Mouse (Mus musculus) intestine, embryonic 16.5 days (tissue): ENCODE data around the gene Dnajc12. TPM values are rescaled to one million over a fixed set of nuclear protein-coding genes. Genes with fewer than 3 reads are reported as not detected.
"Not testable (repeated sequence)": the region's sequence is repeated elsewhere in the genome, so short reads cannot be mapped to it uniquely, and the experiment has no call there.

Experiments used
- ATAC-seq: fragments of 200-750 bp; cut with Nextera tagmentation; 2 replicates; pipeline ENCODE4 v1.8.0; 2017; ENCODE audit warnings: moderate TSS enrichment, moderate library complexity
- H3K27ac ChIP-seq: fragments of 300-500 bp; sonication (generic); 2 replicates; pipeline ENCODE4 v1.5.1; 2014; ENCODE audit warnings: mild to moderate bottlenecking, low read length
- H3K27me3 ChIP-seq: fragments of 300-500 bp; sonication (generic); replicated peaks from 2 replicates; pipeline ENCODE4 v1.6.1; 2014; ENCODE audit warnings: low read length, control low read depth, mixed read lengths; ENCODE audit not compliant: control insufficient read depth, insufficient read depth
- H3K36me3 ChIP-seq: fragments of 300-500 bp; sonication (generic); 2 replicates; pipeline ENCODE4 v1.6.1; 2014; ENCODE audit warnings: low read length, control low read depth; ENCODE audit not compliant: control insufficient read depth, insufficient read depth
- H3K4me1 ChIP-seq: fragments of 300-500 bp; sonication (generic); 2 replicates; pipeline ENCODE4 v1.6.1; 2014; ENCODE audit warnings: low read length, control low read depth, mixed read lengths; ENCODE audit not compliant: control insufficient read depth, insufficient read depth
- H3K4me2 ChIP-seq: fragments of 300-500 bp; sonication (generic); 2 replicates; pipeline ENCODE4 v1.6.1; 2014; ENCODE audit warnings: low read depth, low read length, control low read depth
- H3K4me3 ChIP-seq: fragments of 300-500 bp; sonication (generic); 2 replicates; pipeline ENCODE4 v1.5.1; 2014; ENCODE audit warnings: mild to moderate bottlenecking, low read length
- H3K9ac ChIP-seq: fragments of 300-500 bp; sonication (generic); 2 replicates; pipeline ENCODE4 v1.6.1; 2014; ENCODE audit warnings: low read depth, low read length
- H3K9me3 ChIP-seq: fragments of 300-500 bp; sonication (generic); 2 replicates; pipeline ENCODE4 v1.6.1; 2016; ENCODE audit warnings: low read length, control low read depth; ENCODE audit not compliant: control insufficient read depth
- WGBS: fragments of 180-500 bp; shearing (Covaris S2); extraction: QIAGEN DNeasy Blood & Tissue Kit; methylation state at CpG from one replicate; pipeline ENCODE4 v1.1.7; 2014; 5-methylcytosine and 5-hydroxymethylcytosine counted together
- polyA plus RNA-seq: library from polyadenylated mRNA; unstranded; fragments of >200 nt; fragmentation: Nextera tagmentation; extraction: Ambion mirVana; gene quantifications from 2 replicates; pipeline ENCODE4 v1.2.1, GENCODE M21; 2015

Gene Dnajc12
- polyA plus RNA-seq, 1 experiment from 2014 or later, result 6.8 TPM

DNA sequence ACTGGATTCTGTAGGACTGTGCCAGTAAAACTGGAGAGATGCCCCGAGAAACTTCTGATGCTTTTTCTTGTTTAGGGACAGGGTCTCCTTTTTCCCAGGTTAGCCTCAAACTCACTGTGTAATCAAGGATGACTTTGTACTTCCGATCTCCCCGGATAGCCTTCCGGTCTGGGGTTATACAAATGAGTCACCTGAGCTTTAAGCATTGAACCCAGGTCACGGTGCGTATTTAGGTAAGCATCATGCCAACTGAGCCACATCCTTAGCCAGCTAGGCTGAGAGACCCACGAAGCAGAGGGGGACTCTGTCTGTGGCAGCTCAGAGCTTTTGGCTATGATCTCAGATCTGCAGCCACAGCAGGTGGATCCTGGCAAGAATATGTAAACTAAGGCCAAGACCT, 31.6 kb upstream of the Dnajc12 start:
- H3K27ac ChIP-seq, result no peak overlapping the region
- H3K9ac ChIP-seq, result no peak overlapping the region
- H3K27me3 ChIP-seq, result no peaks in the 10 kb centered on the region
- ATAC-seq, result no peak
- no peak overlapping the region for H3K4me2 ChIP-seq
- H3K4me1 ChIP-seq, result no peaks in the 10 kb centered on the region
- WGBS, result 90% methylated on average over 7 of the region's 7 CpGs
- no peaks in the 10 kb centered on the region; the same call in 1 of the 2 replicates for H3K9me3 ChIP-seq
- no peaks in the 10 kb centered on the region for H3K36me3 ChIP-seq
- H3K4me3 ChIP-seq, result no peak overlapping the region

DNA sequence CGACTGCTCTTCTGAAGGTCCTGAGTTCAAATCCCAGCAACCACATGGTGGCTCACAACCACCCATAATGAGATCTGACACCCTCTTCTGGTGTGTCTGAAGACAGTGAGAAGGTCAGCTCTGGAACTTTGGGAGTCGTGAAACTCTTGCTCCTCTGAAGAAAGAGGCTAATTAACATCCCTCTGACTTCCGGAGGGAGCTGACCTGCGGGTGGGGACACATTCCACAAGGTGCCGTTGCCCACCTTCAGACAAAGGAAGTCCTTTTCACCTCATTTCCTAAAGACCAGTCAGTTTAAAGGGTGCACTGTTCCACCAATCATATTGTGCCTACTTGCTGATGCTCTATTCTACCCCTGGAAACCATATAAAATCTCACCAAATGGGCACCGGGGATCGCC, 31.1 kb upstream of the Dnajc12 start:
- H3K4me2 ChIP-seq, H3K9me3 ChIP-seq, H3K9ac ChIP-seq, H3K27me3 ChIP-seq, H3K4me1 ChIP-seq, H3K4me3 ChIP-seq, ATAC-seq, H3K36me3 ChIP-seq, H3K27ac ChIP-seq: not testable (repeated sequence)
- WGBS, result 83% methylated on average over 7 of the region's 7 CpGs

DNA sequence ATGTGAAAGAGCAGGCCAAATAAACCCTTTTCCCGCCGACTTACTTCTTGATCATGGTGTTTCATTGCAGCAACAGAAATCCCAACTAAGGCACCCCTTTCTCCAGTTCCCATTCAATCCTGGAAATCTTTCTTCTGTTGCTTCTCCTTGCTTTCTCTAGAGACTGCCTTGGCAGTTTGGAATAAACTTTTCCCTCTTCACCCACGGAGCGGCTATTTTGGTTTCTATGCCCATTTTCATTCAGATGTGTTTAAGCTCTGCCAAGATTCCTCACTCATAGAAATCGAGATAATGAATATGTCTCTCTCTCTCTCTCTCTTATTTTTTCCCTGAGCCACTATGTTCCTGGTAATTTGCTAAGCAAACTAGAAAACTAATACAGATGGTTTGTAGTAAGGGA, 30.1 kb upstream of the Dnajc12 start:
- ATAC-seq, result no peak
- Histone ChIP-seq H3K27me3 (no peaks in the 10 kb centered on the region), H3K4me2 (no peak overlapping the region), H3K9me3 (no peaks in the 10 kb centered on the region; the same call in 1 of the 2 replicates), H3K36me3 (no peaks in the 10 kb centered on the region), H3K27ac (no peak overlapping the region), H3K9ac (no peak overlapping the region), H3K4me1 (no peaks in the 10 kb centered on the region), H3K4me3 (no peak overlapping the region)
- 82% methylated on average over 5 of the region's 5 CpGs for WGBS

DNA sequence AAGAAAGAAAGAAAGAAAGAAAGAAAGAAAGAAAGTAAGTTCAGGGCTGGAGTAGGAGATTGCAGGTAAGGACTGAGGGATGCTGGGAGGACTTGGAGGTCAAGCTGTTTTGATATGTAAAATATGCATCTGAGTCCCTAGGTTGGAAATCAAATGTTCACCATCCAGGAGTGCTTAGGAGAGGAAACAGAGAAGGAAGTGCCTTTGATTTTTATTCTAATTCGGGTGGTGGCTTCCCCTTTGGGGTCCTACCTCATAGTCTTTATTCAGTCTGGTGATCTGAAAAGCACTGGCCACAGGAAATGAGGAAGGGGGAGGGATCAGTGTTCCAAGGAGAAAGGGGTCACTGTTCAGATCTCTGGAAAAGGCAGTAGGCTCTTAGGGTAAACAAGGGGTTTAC, 21.7 kb upstream of the Dnajc12 start:
- Histone ChIP-seq H3K4me1 (no peaks in the 10 kb centered on the region), H3K27ac (no peak overlapping the region), H3K9ac (no peak overlapping the region), H3K36me3 (no peaks in the 10 kb centered on the region), H3K4me2 (no peak overlapping the region), H3K9me3 (no peaks in the 10 kb centered on the region), H3K27me3 (no peaks in the 10 kb centered on the region), H3K4me3 (no peak overlapping the region)
- WGBS, result 68% methylated on average over 1 of the region's 1 CpGs
- ATAC-seq, result no peak

DNA sequence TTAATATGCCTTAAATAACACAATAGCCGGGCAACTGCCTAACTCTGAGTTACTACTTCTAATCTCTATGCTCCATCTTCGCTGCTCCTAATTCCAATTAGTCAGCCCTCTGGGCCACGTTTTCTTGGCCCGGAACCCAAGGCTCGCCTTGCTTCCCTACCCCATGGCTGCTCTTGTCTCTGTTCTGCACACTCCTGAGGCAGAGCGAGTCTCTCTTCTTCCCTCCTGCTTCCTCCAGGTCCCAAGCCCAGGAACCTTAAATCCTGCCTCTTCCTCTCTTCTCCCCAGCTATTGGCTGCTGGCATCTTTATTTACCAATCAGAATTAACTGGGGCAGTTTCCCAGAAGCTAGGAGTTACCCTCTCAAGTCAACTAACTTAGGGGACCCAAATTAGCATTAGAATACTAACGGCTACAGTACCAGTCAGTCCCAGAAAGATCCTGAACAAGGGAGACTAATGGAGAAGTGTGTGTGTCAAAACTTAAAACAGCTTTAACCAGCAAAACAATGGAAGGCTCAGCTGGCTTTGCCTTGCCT, 16.3 kb upstream of the Dnajc12 start:
- WGBS, result 57% methylated on average over 7 of the region's 7 CpGs
- no peak for ATAC-seq
- H3K4me2 ChIP-seq, result no peak overlapping the region
- H3K9me3 ChIP-seq, result no peaks in the 10 kb centered on the region
- no peaks in the 10 kb centered on the region for H3K4me1 ChIP-seq
- H3K9ac ChIP-seq, result no peak overlapping the region
- no peak overlapping the region for H3K27ac ChIP-seq
- no peaks in the 10 kb centered on the region for H3K27me3 ChIP-seq
- H3K36me3 ChIP-seq, result no peaks in the 10 kb centered on the region
- no peak overlapping the region for H3K4me3 ChIP-seq

DNA sequence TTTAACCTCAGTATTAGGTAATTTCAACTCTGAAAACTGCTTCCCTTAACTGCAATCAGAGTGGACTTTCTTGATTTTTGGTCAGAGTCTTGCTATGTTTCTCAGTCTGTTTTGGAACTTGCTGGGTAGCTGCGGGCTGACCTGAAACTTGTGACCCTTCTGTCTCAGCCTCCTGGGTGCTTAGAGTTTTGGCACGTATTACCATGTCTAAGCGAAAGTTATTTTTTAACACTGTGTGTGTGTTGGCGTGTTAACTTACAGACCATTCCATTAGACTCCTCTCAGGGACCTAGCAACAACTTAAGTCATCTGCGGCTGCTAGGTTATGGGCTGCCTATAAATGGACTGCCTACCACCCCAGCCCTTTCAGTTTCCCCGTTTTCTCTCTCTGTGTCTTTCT, 14.9 kb upstream of the Dnajc12 start:
- no peaks in the 10 kb centered on the region for H3K9me3 ChIP-seq
- ATAC-seq, result no peak
- no peaks in the 10 kb centered on the region for H3K27me3 ChIP-seq
- 76% methylated on average over 6 of the region's 6 CpGs for WGBS
- no peak overlapping the region for H3K4me3 ChIP-seq
- no peak overlapping the region for H3K4me2 ChIP-seq
- no peak overlapping the region for H3K27ac ChIP-seq
- no peaks in the 10 kb centered on the region for H3K36me3 ChIP-seq
- no peaks in the 10 kb centered on the region for H3K4me1 ChIP-seq
- no peak overlapping the region for H3K9ac ChIP-seq

DNA sequence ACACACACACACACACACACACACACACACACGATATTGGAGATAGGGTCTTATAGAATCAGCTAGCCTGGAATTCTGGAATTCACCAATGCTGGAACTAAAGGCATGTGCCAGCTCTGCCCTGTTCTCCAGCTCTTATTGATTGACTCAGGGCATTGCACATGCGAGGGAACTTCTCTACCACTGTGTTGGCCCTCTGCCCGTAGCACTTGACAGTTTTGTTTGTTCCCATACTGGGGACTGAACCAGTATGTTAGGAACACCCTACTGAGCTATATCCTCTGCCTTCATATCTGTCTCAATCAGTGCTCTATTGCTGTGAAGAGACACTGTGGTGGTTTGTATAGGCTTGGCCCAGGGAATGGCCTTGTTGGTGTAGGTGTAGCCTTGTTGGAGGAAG, 14.2 kb upstream of the Dnajc12 start:
- Histone ChIP-seq H3K4me2 (no peak overlapping the region), H3K27ac (no peak overlapping the region), H3K27me3 (no peaks in the 10 kb centered on the region), H3K4me1 (no peaks in the 10 kb centered on the region), H3K9ac (no peak overlapping the region), H3K36me3 (no peaks in the 10 kb centered on the region), H3K4me3 (no peak overlapping the region), H3K9me3 (no peaks in the 10 kb centered on the region)
- whole genome bisulfite sequencing, result 83% methylated on average over 3 of the region's 3 CpGs
- no peak for ATAC-seq

DNA sequence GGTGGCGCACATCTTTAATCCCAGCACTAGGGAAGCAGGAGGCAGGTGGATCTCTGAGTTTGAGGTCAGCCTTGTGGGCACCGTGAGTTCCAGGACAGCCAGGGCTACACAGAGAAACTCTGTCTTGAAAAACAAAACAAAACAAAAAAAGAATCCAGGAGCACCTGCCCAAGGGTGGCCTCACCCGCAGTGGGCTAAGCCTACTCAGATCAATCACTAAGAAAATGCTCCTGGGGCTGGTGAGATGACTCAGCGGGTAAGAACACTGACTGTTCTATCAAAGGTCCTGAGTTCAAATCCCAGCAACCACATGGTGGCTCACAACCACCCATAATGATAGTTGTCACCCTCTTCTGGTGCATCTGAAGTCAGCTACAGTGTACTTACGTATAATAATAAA, 5.9 kb upstream of the Dnajc12 start:
- no peaks in the 10 kb centered on the region for H3K36me3 ChIP-seq
- no peak overlapping the region for H3K27ac ChIP-seq
- no peak overlapping the region for H3K4me2 ChIP-seq
- no peaks in the 10 kb centered on the region for H3K27me3 ChIP-seq
- H3K4me1 ChIP-seq, result 0 out of 2 replicates have a peak, but pooled peaks cover 2% of the 10 kb centered on the region
- no peak overlapping the region for H3K4me3 ChIP-seq
- WGBS, result 83% methylated on average over 5 of the region's 5 CpGs
- no peaks in the 10 kb centered on the region for H3K9me3 ChIP-seq
- no peak overlapping the region for H3K9ac ChIP-seq
- ATAC-seq, result no peak

DNA sequence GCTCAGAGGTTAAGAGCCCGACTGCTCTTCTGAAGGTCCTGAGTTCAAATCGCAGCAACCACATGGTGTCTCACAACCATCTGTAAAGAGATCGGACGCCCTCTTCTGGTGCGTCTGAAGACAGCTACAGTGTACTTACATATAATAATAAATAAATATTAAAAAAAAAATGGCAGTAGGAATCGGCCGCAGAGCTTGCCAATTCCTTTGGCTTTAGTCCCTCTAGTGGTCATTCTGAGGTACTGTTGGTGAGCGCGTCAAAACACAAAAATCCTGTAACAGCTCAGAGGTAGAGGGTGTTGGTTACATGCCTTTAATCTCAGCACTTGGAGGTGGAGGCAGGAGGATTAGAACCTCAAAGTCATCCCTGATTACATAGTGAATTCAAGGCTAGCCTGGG, 4.8 kb upstream of the Dnajc12 start:
- no peaks in the 10 kb centered on the region for H3K27me3 ChIP-seq
- 16% methylated on average over 9 of the region's 9 CpGs for whole genome bisulfite sequencing
- H3K27ac ChIP-seq, result no peak overlapping the region
- no peaks in the 10 kb centered on the region for H3K36me3 ChIP-seq
- H3K9ac ChIP-seq, result no peak overlapping the region
- no peaks in the 10 kb centered on the region for H3K9me3 ChIP-seq
- ATAC-seq, result peak; percentile 10; the same call in 1 of the 2 replicates
- H3K4me1 ChIP-seq, result 0 out of 2 replicates have a peak, but pooled peaks cover 5% of the 10 kb centered on the region
- H3K4me3 ChIP-seq, result no peak overlapping the region
- no peak overlapping the region for H3K4me2 ChIP-seq
